Mouse (Mus musculus) gonadal fat pad, adult 2 months (tissue): ENCODE data around the gene Fgfr2. TPM values are rescaled to one million over a fixed set of nuclear protein-coding genes. Genes with fewer than 3 reads are reported as not detected.

Experiments used
- DNase-seq: peaks from one replicate; pipeline ENCODE4 v3.0.0-alpha.2; 2012; ENCODE audit warnings: low read depth
- polyA plus RNA-seq: library from polyadenylated mRNA; depleted of rRNA; stranded (reverse); fragments of >200 nt; gene quantifications from 2 replicates; pipeline ENCODE4 v1.2.3, GENCODE M21; 2012

Gene Fgfr2
- polyA plus RNA-seq, 1 experiment, result 33.3 TPM

DNA sequence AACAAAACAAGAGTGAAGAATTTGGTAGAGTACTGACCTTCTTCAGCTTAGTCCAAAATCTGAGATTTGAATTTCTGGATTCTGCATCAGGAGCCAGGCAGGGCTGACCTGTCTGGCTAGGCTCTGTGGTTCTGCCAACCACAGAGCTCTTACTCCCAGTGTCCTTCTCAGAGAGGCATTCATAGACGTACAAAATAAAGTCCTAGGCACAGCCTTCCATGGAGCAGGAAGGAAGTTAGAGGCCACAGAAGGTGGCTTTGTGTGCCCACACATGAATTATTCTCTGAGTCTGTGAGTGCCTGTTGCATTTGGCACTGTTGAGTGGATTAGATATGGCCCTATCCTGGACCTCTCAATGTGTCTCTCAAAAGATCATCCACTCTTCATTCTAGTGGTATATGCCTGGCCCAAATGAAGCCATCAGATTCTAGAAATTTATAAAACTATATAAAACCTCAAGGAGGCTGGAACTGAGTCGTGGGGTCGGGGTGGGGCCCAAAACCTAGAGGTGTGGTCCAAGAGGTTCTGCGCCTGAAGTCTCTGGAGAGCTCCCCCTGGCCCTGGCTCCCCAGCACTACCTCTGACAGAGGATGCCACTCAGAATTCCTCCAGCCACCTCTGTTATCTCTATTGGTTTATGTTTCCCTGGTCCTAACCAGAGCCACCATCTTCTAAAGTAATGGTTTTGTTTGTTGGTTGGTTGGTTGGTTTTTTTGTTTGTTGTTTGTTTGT is 234.5 kb downstream of the Fgfr2 start:
- DNase-seq, result no peak

- DNase-seq, result no peak
Measured at GRCm38 (mm10) chr7:132888052-132888451, 235.1 kb downstream of the Fgfr2 start.

DNA sequence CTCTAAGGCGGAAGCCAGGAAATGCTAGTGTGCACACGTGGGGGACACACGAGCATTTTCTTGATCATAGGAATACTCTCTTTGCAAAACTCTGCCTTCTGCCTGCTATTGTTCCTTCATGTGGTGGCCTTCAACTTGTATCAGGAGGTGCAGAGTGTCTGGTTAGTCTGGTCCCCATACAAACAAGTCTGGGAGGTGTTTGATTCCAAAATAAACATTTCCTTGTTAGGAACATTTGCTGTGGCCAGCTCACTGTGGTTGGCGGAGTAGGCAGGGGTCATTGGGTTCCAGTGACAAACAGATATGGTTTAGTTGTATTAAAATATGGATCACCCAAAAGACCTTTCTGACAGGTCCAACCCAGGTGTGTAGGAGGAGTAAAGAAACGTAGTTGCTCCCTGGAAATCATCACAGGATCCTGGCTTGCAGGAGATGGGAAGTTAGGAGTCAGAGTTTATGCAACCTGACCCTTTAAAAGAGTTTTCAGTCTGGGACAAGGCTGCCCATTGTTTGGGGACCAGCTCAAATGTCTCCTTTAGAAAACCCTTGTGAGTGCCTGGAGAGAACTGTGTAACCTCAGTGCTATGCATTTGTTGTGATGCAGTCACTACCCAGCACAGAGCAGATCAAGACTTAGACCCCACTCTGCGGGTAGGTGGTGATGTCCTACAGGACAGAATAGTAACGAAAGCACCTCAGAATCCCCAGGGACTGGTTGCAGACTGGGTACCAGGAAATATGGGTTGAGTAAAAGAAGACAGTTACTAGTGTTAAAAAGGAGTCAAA is 235.9 kb downstream of the Fgfr2 start:
- DNase-seq, result no peak

- no peak for DNase-seq
Measured at GRCm38 (mm10) chr7:132884031-132884430, 239.1 kb downstream of the Fgfr2 start.

GRCm38 (mm10) chr7:132882343-132882742 is 240.8 kb downstream of the Fgfr2 start:
- DNase-seq, result no peak

DNA sequence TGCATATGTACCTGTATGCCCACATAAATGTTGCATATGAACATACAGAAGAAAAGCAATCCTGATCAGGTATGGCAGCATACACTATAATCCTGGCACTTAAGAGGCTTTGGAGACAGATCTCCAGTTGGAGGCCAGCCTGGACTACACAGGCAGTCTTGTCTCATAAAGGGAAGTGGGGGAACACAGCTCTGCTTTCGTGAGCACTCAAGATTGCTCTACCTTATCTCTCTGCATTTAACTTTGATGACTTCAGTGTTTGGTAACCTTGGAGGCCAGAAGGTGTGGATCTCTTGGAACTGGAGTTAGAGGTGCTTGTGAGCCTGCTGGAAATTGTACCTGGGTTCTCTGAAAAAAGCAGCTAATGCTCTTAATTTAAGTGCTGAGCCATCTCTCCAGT is 242.9 kb downstream of the Fgfr2 start:
- no peak for DNase-seq

GRCm38 (mm10) chr7:132875391-132876086 is 247.6 kb downstream of the Fgfr2 start:
- no peak for DNase-seq

DNA sequence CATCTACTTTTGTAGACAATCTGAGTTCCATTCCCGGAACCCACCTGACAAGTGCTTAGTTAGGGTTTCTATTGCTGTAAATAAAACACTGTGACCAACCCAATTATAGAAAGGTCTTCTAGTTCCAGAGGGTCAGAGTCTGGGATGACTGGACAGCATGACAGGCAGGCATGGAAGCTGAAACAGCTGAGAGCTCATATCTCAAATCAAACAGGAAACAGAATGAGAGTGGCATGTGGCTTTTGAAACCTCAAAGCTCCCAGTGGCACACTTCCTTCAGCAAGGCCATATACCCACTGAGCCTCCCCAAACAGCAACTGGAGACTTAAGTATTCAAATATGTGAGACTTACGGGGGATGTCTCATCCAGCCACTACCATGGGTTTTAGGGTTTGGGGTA is 250.1 kb downstream of the Fgfr2 start:
- DNase-seq, result no peak

GRCm38 (mm10) chr7:132866316-132866715 is 256.8 kb downstream of the Fgfr2 start:
- no peak for DNase-seq

DNA sequence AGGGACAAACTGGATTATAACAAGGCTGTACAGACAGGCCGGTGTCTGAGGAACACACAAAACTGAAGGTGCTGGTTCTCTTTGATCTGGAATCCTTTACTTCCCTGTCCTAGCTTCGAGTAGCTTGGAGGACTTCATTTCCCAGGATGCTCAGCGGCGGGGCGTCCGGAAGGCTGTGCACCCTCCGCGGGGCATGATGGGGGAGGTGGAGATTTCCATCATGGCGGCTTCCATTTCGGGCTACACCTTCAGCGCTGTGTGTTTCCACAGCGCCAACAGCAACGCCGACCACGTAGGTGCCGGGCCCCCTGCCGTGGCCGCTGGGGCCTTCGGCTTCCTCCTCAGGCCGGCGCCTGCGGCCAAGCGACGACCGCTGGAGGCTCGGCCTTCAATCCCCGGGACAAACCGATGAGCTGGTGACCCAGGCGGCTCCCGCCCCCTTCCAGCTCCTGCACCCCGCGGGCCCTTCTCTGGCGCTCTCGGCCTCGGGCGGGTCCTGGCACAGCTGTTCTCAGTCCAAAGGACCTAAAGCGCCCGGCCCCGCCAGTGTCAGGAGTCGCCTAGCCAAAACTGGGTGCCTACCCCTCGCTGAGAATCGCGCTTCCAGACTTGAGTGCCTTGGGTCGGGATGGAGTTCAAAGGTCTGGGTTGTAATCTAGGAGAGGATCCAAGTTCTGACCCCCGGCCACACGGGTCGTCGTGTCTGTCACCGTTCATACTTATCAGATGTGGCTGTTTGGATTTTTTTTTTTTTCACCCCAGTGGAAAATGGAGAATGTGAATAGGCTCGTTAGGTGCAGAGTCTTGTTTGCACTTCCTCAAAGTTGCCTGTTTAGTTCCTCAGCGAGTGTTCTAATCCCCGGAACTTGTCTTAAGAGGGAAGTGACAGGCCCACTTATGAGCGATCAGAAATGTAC is 263.9 kb downstream of the Fgfr2 start, which contains the start of gene Abraxas2:
TSS of gene Abraxas2 (plus strand) at position 184 of the 917 bp plus-strand sequence.
- DNase-seq, result peak; percentile 71

DNA sequence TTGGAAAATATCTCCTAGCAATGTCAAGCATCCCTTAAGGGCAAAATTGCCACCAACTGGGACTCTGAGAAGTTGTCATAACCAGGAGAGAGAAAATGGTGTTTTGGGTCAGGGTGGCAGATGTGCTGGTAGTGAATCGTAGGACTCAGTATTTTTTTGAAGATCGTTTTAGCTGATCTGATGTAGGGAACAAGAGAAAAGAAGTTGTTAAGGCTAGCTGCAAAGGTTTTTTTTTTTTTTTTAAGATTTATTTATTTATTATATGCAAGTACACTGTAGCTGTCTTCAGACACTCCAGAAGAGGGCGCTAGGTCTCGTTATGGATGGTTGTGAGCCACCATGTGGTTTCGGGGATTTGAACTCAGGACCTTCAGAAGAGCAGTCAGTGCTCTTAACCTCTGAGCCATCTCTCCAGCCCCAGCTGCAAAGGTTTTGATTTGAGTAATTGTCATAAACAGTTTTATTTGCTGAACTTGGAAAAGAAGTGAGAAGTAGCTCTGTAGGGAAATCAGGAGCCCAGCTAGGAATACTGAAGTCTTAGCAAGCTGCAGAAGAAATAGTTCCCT is 265.0 kb downstream of the Fgfr2 start:
- DNase-seq, result no peak

DNA sequence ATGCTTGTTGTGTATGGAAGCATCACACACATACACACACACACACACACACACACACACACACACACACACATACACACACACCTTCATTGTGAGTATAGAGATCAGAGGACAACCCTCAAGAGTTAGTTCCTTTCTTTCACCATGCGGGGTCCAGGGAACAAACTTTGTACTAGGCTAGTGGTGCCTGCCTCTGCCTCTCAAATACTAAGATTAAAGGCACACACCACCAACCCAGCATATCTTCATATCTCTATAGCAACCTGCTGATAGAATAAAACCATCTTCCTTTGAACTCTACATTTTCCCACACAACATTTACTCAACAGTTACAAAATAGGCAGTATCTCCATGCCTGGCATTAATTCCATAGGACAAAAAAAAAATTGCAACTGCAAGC is 267.1 kb downstream of the Fgfr2 start:
- no peak for DNase-seq

DNA sequence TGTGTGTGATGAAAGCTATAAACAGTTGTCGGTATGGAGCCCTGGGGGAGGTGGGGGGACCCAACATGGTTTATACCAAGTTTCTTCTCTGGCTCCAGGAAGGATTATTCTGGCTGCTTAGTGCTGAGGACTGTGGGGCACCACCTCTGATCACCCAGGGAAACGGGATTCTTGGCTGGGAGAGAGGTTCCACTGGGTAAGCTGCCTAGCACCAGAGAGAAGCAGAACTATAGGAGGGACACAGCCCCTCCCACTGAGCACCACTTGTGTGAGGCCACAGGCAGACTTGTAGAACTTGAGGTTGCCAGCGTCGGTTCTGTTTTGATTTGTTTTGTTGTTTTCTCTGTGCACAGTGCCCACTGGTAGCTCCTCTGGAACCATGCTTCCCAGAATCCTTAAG is 269.2 kb downstream of the Fgfr2 start:
- DNase-seq, result no peak

DNA sequence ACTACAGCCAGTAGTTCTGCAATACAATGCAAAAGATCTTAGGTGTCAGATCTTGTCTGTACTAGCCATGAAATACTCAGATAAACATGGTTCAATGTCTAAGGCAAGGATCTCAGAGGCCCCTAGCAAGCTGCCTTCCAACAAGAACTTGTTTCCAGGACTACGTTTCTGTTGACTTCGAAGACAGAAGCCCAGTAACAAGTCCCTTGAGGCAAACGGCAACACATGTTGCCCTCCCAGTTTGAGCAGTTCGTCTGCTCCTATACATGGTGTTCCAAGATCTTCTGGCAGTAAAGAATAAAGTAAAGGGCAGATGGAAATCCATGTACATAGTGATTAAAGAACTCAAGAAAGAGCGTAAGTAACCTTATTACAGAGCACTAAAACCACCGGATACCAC is 269.8 kb downstream of the Fgfr2 start:
- DNase-seq, result peak; percentile 66

DNA sequence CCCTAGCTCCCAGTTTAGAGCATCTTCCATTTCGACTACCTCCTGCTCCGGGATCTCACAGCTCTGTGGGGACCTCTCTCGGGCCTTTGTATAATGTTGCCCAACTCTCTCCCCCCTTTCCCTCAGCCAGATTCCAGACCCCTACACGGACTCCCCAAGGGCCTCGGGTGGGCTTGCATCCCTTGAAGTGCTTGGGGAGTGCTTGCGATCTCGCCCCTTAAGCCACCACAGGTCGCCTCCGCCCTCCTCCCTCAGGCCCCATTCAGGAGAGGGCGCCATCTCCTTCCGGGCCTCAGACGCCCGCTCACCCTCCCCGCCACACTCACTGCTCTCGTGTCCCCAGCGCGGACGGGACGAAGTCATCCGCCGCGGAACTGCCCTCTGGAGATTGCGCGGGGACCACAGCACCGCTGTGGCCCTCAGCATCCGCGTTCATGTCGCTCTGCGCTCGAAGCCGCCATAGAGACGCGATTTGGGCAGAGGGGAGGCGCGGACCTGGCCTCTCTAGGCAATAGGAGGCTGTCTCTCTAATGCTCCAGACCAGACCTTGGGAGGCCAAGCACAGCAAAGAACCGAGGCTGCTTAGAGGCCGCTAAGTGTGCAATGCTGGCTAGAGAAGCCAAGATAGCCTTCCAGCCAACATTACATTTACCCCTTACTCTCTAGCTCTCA is 270.8 kb downstream of the Fgfr2 start, which contains the start of gene Eef1akmt2:
TSS of gene Eef1akmt2 (minus strand) at position 501 of the 672 bp plus-strand sequence.
- no peak for DNase-seq

- no peak for DNase-seq
Measured at GRCm38 (mm10) chr7:132843152-132843551, 280.0 kb downstream of the Fgfr2 start.

- no peak for DNase-seq
Measured at GRCm38 (mm10) chr7:132842455-132842854, 280.7 kb downstream of the Fgfr2 start.

- DNase-seq, result no peak
Measured at GRCm38 (mm10) chr7:132841287-132841686, 281.9 kb downstream of the Fgfr2 start.

DNA sequence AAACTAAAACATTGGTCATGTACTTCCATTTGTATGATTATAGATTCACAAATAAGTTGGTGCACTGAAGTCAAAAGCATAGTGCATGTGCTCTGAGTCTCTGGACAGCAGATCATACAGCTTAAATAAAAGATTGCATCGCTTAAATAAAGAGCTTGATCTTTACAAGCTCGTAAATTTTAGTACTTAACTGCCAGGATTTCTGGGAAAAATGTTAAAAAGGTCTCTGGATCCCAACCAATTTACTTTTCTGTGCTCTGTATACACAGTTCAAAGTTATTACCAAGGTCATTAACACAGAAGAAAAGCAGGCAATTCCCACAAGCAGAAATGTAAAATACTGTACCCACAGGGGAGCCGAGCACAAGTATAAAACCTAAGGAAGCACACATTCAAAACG is 292.2 kb downstream of the Fgfr2 start:
- DNase-seq, result no peak

- DNase-seq, result no peak
Measured at GRCm38 (mm10) chr7:132824346-132825022, 298.7 kb downstream of the Fgfr2 start.
